Mouse (Mus musculus): ENCODE results near the gene Polr2e.

GRCm38 (mm10) chr10:80086847-80087246 lies 47.3 kb upstream of the Polr2e start:
- TF ChIP-seq CTCF (IDR thresholded peaks at IDR 0.05; ENCODE audit: insufficient read depth, low read length) = no peak
- TF ChIP-seq POLR2A (IDR thresholded peaks at IDR 0.05; ENCODE audit: borderline replicate concordance, extremely low read depth, low read depth, low read length) = no peak
